ENCODE assay signal across 14 mouse cellular contexts in genomic region chr6:90625207-90625994, GRCm38 (mm10). TPM values are rescaled to one million over a fixed set of nuclear protein-coding genes. Genes with fewer than 3 reads are reported as not detected.
DNase-seq lines count a peak whose midpoint lies in the region; ATAC-seq and TF ChIP-seq lines count a peak whose summit lies in the region.
"Had no signal": no experiment of that assay in that cellular context is flagged by ENCODE, and none has a peak within 500 bp of the region (broad histone marks: within the 10 kb centered on the region; RNA-seq: fewer than 3 reads in every experiment).

No protein-coding gene starts in this region.

- H3K4me3 ChIP-seq in heart, adult 2 months: no peak overlapping the region
- H3K4me3 ChIP-seq in kidney, postnatal 0 days (replicated peaks; ENCODE audit: low read depth, low read length): no peak overlapping the region
- H3K4me3 ChIP-seq in liver, embryonic 15.5 days (replicated peaks): peak overlapping the region; percentile 61
- H3K4me3 ChIP-seq: embryonic facial prominence, embryonic 12.5 days; limb, embryonic 13.5 days; stomach, embryonic 15.5 days had no signal

- TF ChIP-seq POLR2A in heart, adult 2 months (IDR thresholded peaks at IDR 0.05; ENCODE audit: insufficient read depth, low read depth, low read length): no peak

- no peak for ATAC-seq in kidney, postnatal 0 days (replicated peaks; ENCODE audit: low FRiP score, low read depth)
- ATAC-seq in liver, embryonic 15.5 days (ENCODE audit: insufficient read depth): no peak
- ATAC-seq: activated CD4-positive, CD25-positive, alpha-beta regulatory T cell, adult 4 months had no signal

- no peak for TF ChIP-seq EP300 in heart, adult 2 months (IDR thresholded peaks at IDR 0.05; ENCODE audit: insufficient read depth, low read depth, low read length)

- TF ChIP-seq CTCF in heart, adult 2 months (IDR thresholded peaks at IDR 0.05): peak; percentile 40; the same call in 1 of the 2 replicates
- 0 out of 2 replicates have a peak, but pooled peaks have one; percentile 26 for TF ChIP-seq CTCF in kidney, postnatal 0 days (IDR thresholded peaks at IDR 0.05; ENCODE audit: low read depth)

- no peaks in the 10 kb centered on the region for H3K9me3 ChIP-seq in kidney, postnatal 0 days (replicated peaks; ENCODE audit: low read length)
- no peaks in the 10 kb centered on the region for H3K9me3 ChIP-seq in liver, embryonic 15.5 days (replicated peaks)
- H3K9me3 ChIP-seq: embryonic facial prominence, embryonic 12.5 days; limb, embryonic 13.5 days; stomach, embryonic 15.5 days had no signal

- no peaks in the 10 kb centered on the region for H3K36me3 ChIP-seq in heart, adult 2 months (ENCODE audit: control insufficient read depth, insufficient read depth, low read length)
- no peaks in the 10 kb centered on the region for H3K36me3 ChIP-seq in kidney, postnatal 0 days (ENCODE audit: insufficient read depth, low read length)
- H3K36me3 ChIP-seq in liver, embryonic 15.5 days (replicated peaks): peaks cover 58% of the 10 kb centered on the region
- H3K36me3 ChIP-seq: embryonic facial prominence, embryonic 12.5 days; limb, embryonic 13.5 days; stomach, embryonic 15.5 days had no signal

- H3K4me1 ChIP-seq in heart, adult 2 months (ENCODE audit: control insufficient read depth, insufficient read depth, low read length): peaks cover 8% of the 10 kb centered on the region
- peaks cover 8% of the 10 kb centered on the region; the same call in 1 of the 2 replicates for H3K4me1 ChIP-seq in kidney, postnatal 0 days (replicated peaks; ENCODE audit: insufficient read depth, low read length)
- peaks cover 92% of the 10 kb centered on the region for H3K4me1 ChIP-seq in liver, embryonic 15.5 days (replicated peaks)
- H3K4me1 ChIP-seq: embryonic facial prominence, embryonic 12.5 days; limb, embryonic 13.5 days had no signal

- no peaks in the 10 kb centered on the region for H3K27me3 ChIP-seq in heart, adult 2 months (ENCODE audit: control insufficient read depth, insufficient read depth, low read length)
- no peaks in the 10 kb centered on the region for H3K27me3 ChIP-seq in kidney, postnatal 0 days (ENCODE audit: insufficient read depth, low read length)
- H3K27me3 ChIP-seq in liver, embryonic 15.5 days: no peaks in the 10 kb centered on the region
- H3K27me3 ChIP-seq: embryonic facial prominence, embryonic 12.5 days; limb, embryonic 13.5 days; stomach, embryonic 15.5 days had no signal

- intact Hi-C loops in heart, adult 2 months (cut with DNase I): loop anchor here (10.0 kb wide), 1 partner anchor 189 kb away; no protein-coding TSS in a partner anchor
- intact Hi-C loops in heart, postnatal 14 days (cut with DNase I): no loop called here
- intact Hi-C loops in left cerebral cortex, postnatal 14 days (cut with DNase I): no loop called here

- no peak for DNase-seq in heart, adult 2 months
- DNase-seq in heart, postnatal 14 days: no peak
- DNase-seq in kidney, postnatal 0 days (ENCODE audit: low spot score): no peak
- no peak for DNase-seq in kidney, postnatal 10 days
- peak; percentile 46 for DNase-seq in NIH3T3 (ENCODE audit: low read depth)
- DNase-seq in frontal cortex, postnatal 36 days (ENCODE audit: low spot score in 2 of 2): no peak
- no peak for DNase-seq in left cerebral cortex, postnatal 14 days (ENCODE audit: low spot score in 2 of 2)
- DNase-seq: cerebellum, adult 2 months; kidney, adult 8-10 months had no signal

- H3K79me2 ChIP-seq in heart, adult 2 months (replicated peaks; ENCODE audit: control insufficient read depth, insufficient read depth, low read length): no peaks in the 10 kb centered on the region

- H3K27ac ChIP-seq in heart, adult 2 months: peak overlapping the region; percentile 32
- H3K27ac ChIP-seq in kidney, postnatal 0 days: no peak overlapping the region
- peak overlapping the region; percentile 97 for H3K27ac ChIP-seq in liver, embryonic 15.5 days (replicated peaks)
- H3K27ac ChIP-seq: embryonic facial prominence, embryonic 12.5 days; limb, embryonic 13.5 days; stomach, embryonic 15.5 days had no signal

- WGBS in heart, adult 2 months: 84% methylated on average over 7 of the region's 7 CpGs
- WGBS in kidney, postnatal 0 days: 80% methylated on average over 7 of the region's 7 CpGs
- WGBS in liver, embryonic 15.5 days (ENCODE audit: insufficient replicate concordance): 76% methylated on average over 7 of the region's 7 CpGs

- H3K4me2 ChIP-seq in kidney, postnatal 0 days (ENCODE audit: low read length): no peak overlapping the region
- H3K4me2 ChIP-seq in liver, embryonic 15.5 days: peak overlapping the region; percentile 73
- H3K4me2 ChIP-seq: embryonic facial prominence, embryonic 12.5 days; limb, embryonic 13.5 days; stomach, embryonic 15.5 days had no signal

- no peak overlapping the region for H3K9ac ChIP-seq in heart, adult 2 months (ENCODE audit: low read depth, low read length)
- no peak overlapping the region for H3K9ac ChIP-seq in kidney, postnatal 0 days (ENCODE audit: low read depth, low read length)
- peak overlapping the region; percentile 78 for H3K9ac ChIP-seq in liver, embryonic 15.5 days
- H3K9ac ChIP-seq: embryonic facial prominence, embryonic 12.5 days; limb, embryonic 13.5 days; stomach, embryonic 15.5 days had no signal

RNA-seq across cellular contexts. Expression of gene Slc41a3, which starts 20.9 kb away (rescaled TPM):
- 100 to 1,000 TPM in 1 of 2 experiments, 10 to 100 TPM in 1; 91.9 to 139 TPM for total RNA-seq in heart, adult 2 months (2021)
- 100 and 128 TPM in 2 replicates for polyA plus RNA-seq in heart, adult 2 months (2012; rRNA removed)
- total RNA-seq in heart, postnatal 14 days (2021): 10 to 100 TPM; 45.1 to 46.8 TPM
- polyA plus RNA-seq in kidney, postnatal 0 days (2015; fragmentation: Nextera tagmentation; extraction: Ambion mirVana): 5.6 and 6.3 TPM in 2 replicates
- polyA plus RNA-seq in liver, embryonic 15.5 days (2015; fragmentation: Nextera tagmentation; extraction: Ambion mirVana): 41.3 and 46.3 TPM in 2 replicates
- 1 to 10 TPM; 5.7 to 6.2 TPM for total RNA-seq in left cerebral cortex, postnatal 14 days (2021)

Comparison
In these comparisons a context has a peak if more than half of its experiments do, and no peak if none do; other contexts are left out.
1. RNA of gene Slc41a3, which starts 20.9 kb away (total RNA-seq): 91.9 to 139 TPM in heart, adult 2 months and 45.1 to 46.8 TPM in heart, postnatal 14 days; 5.7 to 6.2 TPM in left cerebral cortex, postnatal 14 days; every median in the first group is over 4 times any median in the second.